Mouse (Mus musculus) cerebellum, adult 2 months (tissue): ENCODE measurements around the gene Arrdc5. TPM values are rescaled to one million over a fixed set of nuclear protein-coding genes. Genes with fewer than 3 reads are reported as not detected.

Source experiments
- DNase-seq, 2 experiments: peaks; one replicate each; pipeline ENCODE4 v3.0.0; 2021
- H3K27ac ChIP-seq: fragments of 200-500 bp; 2 replicates; pipeline ENCODE4 v1.5.1; 2012; ENCODE audit warnings: low read length, control low read depth, inconsistent platforms; ENCODE audit not compliant: insufficient read depth
- H3K27me3 ChIP-seq: fragments of 200-500 bp; 2 replicates; pipeline ENCODE4 v1.6.1; 2012; ENCODE audit warnings: inconsistent platforms, mild to moderate bottlenecking, low read length, moderate library complexity; ENCODE audit not compliant: control insufficient read depth, insufficient read depth
- H3K4me1 ChIP-seq: fragments of 200-500 bp; 2 replicates; pipeline ENCODE4 v1.6.1; 2011; ENCODE audit warnings: low read length; ENCODE audit not compliant: control insufficient read depth, insufficient read depth
- H3K4me3 ChIP-seq: fragments of 200-500 bp; replicated peaks from 2 replicates; pipeline ENCODE3; 2011; ENCODE audit warnings: mild to moderate bottlenecking, low read depth, low read length, control low read depth; ENCODE audit not compliant: insufficient read depth
- CTCF ChIP-seq: fragments of 200-500 bp; IDR thresholded peaks from 2 replicates; pipeline ENCODE4 v1.5.1; 2011; ENCODE audit warnings: low read depth, mild to moderate bottlenecking, control low read depth, low read length, moderate library complexity, borderline replicate concordance; ENCODE audit not compliant: insufficient read depth
- POLR2A ChIP-seq: fragments of 200-500 bp; IDR thresholded peaks from 2 replicates; pipeline ENCODE4 v1.6.1; 2011; ENCODE audit warnings: low read length, control low read depth, borderline replicate concordance; ENCODE audit not compliant: insufficient read depth
- WGBS: fragments of 180-500 bp; shearing (Covaris S2); methylation state at CpG from one replicate; pipeline ENCODE4 v1.1.7; 2018; 5-methylcytosine and 5-hydroxymethylcytosine counted together
- polyA plus RNA-seq: library from polyadenylated mRNA; depleted of rRNA; stranded (reverse); fragments of >200 nt; gene quantifications from 2 replicates; pipeline ENCODE4 v1.2.3, GENCODE M21; 2012; rRNA removed

Arrdc5 gene
- not detected in 2 replicates for polyA plus RNA-seq

- no peak for TF ChIP-seq POLR2A
- TF ChIP-seq CTCF: no peak
- H3K4me1 ChIP-seq: no peaks in the 10 kb centered on the region
- H3K4me3 ChIP-seq: no peak within 1 kb of the TSS
- H3K27ac ChIP-seq: no peak within 1 kb of the TSS
- no peak for DNase-seq
- 92% methylated on average over 9 of the region's 9 CpGs for WGBS
- H3K27me3 ChIP-seq: no peaks in the 10 kb centered on the region
Observed at GRCm38 (mm10) chr17:56300186-56300585, at the start of gene Arrdc5. Gene Arrdc5, minus strand, starts transcription at chr17:56300286.

- TF ChIP-seq CTCF (no peak), POLR2A (no peak)
- no peak overlapping the region for H3K4me3 ChIP-seq
- H3K27ac ChIP-seq: no peak overlapping the region; the same call in 1 of the 2 replicates
- H3K4me1 ChIP-seq: peaks cover 39% of the 10 kb centered on the region
- DNase-seq: no peak
- H3K27me3 ChIP-seq: no peaks in the 10 kb centered on the region
Observed at GRCm38 (mm10) chr17:56348586-56348985, 48.5 kb upstream of the Arrdc5 start.

- no peak for DNase-seq
- WGBS: 29% methylated on average over 4 of the region's 4 CpGs
Observed at GRCm38 (mm10) chr17:56348128-56348527, 48.0 kb upstream of the Arrdc5 start.

GRCm38 (mm10) chr17:56345364-56345763 is 45.3 kb upstream of the Arrdc5 start:
- H3K27ac ChIP-seq: no peak overlapping the region
- H3K27me3 ChIP-seq: no peaks in the 10 kb centered on the region
- no peak overlapping the region for H3K4me3 ChIP-seq
- TF ChIP-seq CTCF: no peak
- no peak for TF ChIP-seq POLR2A
- 54% methylated on average over 2 of the region's 2 CpGs for WGBS
- DNase-seq: no peak
- peaks cover 55% of the 10 kb centered on the region for H3K4me1 ChIP-seq

More at GRCm38 (mm10) chr17:56348128-56348527, 48.0 kb upstream of the Arrdc5 start:
- Histone ChIP-seq H3K27ac (no peak overlapping the region), H3K27me3 (no peaks in the 10 kb centered on the region), H3K4me3 (no peak overlapping the region), H3K4me1 (peaks cover 42% of the 10 kb centered on the region)
- no peak for TF ChIP-seq POLR2A
- no peak for TF ChIP-seq CTCF

GRCm38 (mm10) chr17:56343466-56343865 is 43.4 kb upstream of the Arrdc5 start:
- 77% methylated on average over 3 of the region's 3 CpGs for WGBS
- no peak for DNase-seq
- TF ChIP-seq CTCF (no peak), POLR2A (no peak)
- Histone ChIP-seq H3K27me3 (no peaks in the 10 kb centered on the region), H3K4me3 (no peak overlapping the region), H3K27ac (no peak overlapping the region), H3K4me1 (peaks cover 48% of the 10 kb centered on the region)

GRCm38 (mm10) chr17:56340717-56341116 is 40.6 kb upstream of the Arrdc5 start:
- TF ChIP-seq POLR2A (no peak), CTCF (no peak)
- H3K4me3 ChIP-seq: no peak overlapping the region
- peak overlapping the region; percentile 86 for H3K27ac ChIP-seq
- H3K27me3 ChIP-seq: no peaks in the 10 kb centered on the region
- DNase-seq: peak; percentile 75 to 89
- H3K4me1 ChIP-seq: peaks cover 64% of the 10 kb centered on the region

GRCm38 (mm10) chr17:56338909-56339308 is 38.8 kb upstream of the Arrdc5 start:
- no peak for DNase-seq
- H3K4me1 ChIP-seq: peaks cover 68% of the 10 kb centered on the region
- 69% methylated on average over 4 of the region's 4 CpGs for WGBS
- H3K27ac ChIP-seq: no peak overlapping the region
- H3K27me3 ChIP-seq: no peaks in the 10 kb centered on the region
- TF ChIP-seq CTCF (peak; percentile 28; the same call in 1 of the 2 replicates), POLR2A (no peak)
- no peak overlapping the region for H3K4me3 ChIP-seq

GRCm38 (mm10) chr17:56337791-56338190 is 37.7 kb upstream of the Arrdc5 start:
- no peaks in the 10 kb centered on the region for H3K27me3 ChIP-seq
- no peak for DNase-seq
- 76% methylated on average over 6 of the region's 6 CpGs for WGBS
- peaks cover 65% of the 10 kb centered on the region for H3K4me1 ChIP-seq
- no peak overlapping the region for H3K27ac ChIP-seq
- no peak overlapping the region for H3K4me3 ChIP-seq
- TF ChIP-seq POLR2A (no peak), CTCF (no peak)
